Mouse (Mus musculus) erythroblast, adult 5-6 weeks (primary cell): ENCODE results near the gene Npw. TPM values are rescaled to one million over a fixed set of nuclear protein-coding genes. Genes with fewer than 3 reads are reported as not detected.

Source experiments
- ATAC-seq: replicated peaks from 2 replicates; pipeline ENCODE4 v1.8.0; 2016; ENCODE audit warnings: moderate number of reproducible peaks, mild to moderate bottlenecking, moderate TSS enrichment, inconsistent platforms; ENCODE audit not compliant: poor library complexity, low FRiP score, severe bottlenecking
- total RNA-seq, 2 experiments: library from RNA; stranded (forward) in 1 of 2; stranded (reverse) in 1 of 2; fragments of 150-400 nt in 1 of 2; fragments of 200-764, 138-1000 nt in 1 of 2; gene quantifications; 2 replicates each; pipeline versions ENCODE4 v1.2.3 to v1.2.4; 2015 to 2017; ENCODE audit warnings: low replicate concordance in 2 of 2

Npw gene
- total RNA-seq, 2 experiments from 2014 or later = not detected

DNA sequence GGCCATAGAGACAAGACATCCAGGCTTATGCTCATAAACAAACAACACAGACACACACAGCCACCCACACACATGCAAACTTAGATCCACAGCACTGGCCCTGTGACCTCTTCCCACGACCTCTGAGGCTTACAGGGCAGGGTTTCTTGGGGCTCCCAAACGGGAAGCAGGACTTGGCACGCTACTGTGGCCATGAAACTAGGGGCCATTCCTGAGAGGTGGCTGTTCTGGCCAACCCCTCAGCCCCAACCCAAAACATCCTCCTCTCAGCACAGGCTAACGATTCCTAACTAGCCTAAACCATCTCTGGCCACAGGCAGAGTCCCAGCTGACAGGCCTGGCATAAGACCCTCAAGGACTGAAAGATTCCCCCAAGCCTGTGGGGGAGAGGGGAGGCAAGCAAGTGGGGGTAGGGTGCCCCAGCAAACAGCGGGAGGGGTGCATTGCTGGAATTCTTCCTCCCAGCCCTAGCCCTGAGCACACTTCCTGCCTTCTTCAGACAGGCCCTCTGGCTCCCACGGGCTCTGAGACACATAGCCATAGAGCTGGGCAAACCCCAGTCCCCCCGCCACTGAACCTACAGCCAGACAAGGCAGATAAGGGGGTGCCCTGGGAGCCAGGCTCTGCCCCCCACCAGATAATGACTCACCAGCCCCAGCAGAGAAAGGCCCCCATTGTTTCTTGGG is 14.1 kb downstream of the Npw start:
- no peak for ATAC-seq

DNA sequence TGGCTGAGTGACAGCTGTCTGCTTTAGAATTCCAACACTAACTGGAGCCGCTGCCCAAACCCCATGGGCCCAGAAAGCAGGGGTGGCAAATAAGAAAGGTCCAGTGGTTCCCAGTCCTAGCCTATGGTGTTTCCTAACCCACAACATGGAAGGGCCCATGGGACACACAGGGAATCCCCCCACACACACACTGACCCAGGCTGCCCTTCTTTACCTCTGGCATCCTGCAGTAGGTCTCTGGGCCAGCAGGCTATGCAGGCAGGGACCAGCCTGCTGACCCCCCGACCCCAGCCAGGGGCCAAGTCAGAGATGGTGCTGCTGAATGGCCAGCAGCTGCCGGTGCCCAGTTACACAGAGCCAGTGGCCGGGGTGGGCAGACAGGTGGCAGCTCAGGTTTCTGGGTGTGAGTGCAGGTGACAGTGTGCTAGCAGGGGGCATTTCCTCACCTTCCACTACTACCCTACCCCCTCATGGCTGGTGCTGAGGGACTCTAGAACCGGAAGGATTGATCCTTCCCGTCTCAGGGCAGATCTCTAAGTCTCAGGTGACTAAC is 15.4 kb downstream of the Npw start:
- ATAC-seq = no peak

DNA sequence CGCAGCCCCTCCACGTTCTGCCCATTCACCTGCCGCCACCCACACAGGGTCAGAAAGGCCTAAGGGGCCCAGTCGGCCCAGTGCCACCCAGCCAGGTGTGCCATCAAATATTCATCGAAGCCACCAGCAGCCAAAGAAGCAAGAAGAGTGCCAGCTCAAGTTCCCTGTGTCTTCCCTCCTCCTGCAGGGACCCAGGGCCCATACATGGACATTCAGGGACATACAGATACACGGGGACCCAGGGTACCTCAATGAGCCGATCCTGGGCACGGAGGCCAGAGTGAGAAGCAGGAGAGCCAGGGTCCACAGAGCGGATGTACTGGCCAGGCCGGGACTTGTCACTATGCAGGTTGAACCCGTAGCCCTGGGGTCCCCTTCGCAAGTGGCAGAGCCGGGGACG is 16.3 kb downstream of the Npw start:
- ATAC-seq = no peak

DNA sequence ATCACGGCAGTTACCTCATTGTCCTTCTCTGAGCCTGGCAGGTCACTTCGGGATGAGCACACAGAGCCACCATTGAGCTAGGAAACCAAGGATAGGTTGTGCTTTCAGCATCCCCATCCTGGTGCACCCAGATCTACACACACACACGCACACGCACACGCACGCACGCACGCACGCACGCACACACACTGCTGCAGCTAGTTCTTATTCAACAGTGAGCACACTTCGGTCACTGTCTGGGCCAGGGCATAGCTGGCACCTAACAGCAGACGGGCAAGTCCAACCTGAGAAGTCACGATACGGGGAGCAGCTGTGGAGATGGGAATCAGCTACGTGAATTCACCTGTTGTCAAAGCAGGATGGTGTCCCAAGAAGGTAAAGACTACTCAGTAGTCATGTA is 17.7 kb downstream of the Npw start:
- ATAC-seq = no peak

DNA sequence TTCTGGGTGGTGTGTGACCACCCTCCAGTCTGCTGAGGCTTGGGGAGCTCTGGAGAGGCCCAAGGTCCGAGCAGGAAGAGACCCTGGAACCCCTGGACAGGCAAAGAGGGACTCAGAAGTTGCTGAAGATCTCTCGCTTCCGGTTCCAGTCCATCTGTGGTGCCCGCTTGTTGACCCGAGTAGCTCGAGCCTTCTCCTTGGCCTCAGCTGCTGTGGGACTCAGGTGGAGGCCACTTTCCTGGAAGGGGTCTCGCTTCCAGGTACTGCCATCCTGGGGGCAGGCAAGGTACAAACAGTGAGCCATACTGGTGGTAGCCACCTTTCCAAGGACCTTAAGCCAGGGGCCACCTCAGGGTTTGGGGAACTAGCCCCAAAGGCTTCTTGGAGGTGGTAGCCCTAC is 18.1 kb downstream of the Npw start:
- ATAC-seq = no peak

DNA sequence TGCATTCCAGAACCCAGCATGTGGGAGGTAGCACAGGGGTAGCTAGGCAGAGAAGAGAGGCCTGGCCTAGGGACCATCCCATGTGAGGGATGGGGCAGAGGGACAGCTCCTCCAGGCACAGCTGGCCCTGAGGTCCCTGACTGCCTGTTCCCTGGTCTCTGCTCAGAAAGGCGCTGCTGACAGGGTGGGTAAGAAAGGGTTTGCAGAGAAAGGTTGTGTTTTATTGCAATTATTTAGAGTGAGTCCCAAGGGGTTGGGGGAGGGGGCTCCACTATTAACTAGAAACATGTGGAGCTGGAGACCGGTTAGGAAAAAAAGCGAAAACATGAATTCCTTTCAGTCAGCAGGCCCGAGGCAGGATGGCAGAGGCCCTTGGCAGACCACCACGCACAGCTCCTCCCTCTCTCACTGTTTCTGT is 18.7 kb downstream of the Npw start:
- no peak for ATAC-seq

DNA sequence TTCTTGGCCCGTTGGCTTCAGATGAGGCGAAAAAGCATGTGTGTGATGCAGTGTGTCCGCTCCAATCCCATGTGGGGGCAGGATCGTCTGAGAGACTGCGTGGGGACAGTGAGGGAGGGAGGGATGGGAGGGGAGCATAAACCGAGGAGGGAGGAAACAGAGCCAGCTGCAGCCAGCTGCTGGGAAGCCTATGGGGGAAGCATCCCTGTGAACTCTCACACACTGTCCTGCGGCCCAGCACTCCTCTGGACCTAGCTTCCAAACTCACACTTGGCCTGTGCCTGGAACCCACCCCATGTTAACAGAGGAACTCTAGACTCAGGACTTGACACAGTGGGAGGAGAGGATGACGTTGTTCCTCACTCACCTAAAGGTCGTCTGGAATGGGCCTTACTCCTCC is 19.4 kb downstream of the Npw start:
- no peak for ATAC-seq

DNA sequence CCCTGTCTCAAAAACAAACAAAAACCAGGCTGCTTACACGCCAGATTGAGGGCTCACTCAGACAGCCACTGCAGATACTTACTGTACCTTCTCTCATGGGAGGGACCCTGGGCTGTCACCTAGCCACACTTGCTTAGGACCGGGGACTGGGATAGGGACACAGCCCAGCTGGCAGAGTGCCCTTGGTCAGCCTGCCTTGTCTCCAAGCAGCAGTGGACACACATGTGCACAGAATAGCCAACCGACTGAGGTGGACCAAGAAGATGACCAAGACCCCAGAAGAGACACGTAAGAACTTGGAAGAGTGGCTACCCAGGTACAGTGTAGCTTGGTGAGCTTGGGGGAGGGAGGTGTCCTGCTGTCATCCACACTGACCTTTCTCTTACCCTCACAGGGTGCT is 20.0 kb downstream of the Npw start:
- no peak for ATAC-seq

DNA sequence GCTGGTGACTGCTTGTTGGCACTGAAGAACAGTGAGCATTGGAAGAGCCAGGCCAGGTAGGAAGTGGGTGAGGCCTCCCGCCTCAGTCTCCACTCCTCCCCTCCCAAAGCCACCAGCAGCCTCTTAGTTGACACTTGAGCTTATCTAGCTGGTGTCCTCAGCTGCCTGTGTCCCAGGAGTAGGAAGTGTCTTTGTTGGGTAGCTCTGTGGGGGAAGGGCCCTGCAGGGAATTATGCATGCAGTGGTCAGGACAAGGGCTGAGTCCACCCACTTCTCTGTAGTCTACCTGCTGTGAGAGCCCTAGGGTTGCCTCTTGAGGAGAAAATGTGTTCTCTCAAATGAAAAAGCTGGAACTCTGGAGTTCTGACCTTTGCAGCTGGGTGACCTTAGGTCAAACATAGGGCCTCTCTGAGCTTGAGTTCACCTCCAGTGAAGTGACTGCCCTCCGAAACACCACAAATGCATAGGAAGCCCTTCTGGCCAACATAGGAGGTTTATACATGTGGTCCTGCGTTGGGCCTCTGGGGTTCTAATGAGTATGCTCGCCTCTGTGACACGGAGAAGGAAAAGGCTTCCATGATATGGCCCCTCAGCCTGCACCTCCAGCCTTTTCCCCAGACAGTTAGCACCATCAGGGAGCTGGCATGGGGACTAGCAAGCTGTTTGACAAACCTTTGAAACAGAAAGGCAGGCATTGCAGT is 21.3 kb downstream of the Npw start:
- ATAC-seq = no peak

DNA sequence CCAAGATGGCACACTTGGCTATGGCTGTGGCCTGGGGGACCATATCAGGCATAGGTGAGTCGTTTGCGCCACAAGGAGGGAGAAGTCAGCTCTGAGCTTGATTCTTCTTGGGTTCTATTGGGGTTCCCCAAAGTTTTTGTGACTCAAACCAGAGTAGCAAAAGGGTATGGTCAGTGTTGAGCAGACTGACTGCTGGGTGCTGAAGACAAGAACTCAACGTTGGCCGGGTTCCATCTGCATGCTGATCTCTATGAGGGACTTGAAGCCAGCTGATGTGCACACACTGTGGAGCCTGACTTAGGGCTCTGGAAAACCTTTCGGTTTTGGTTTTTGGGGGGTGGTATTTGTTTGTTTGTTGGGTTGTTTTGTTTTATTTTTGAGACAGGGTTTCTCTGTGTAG is 22.6 kb downstream of the Npw start:
- no peak for ATAC-seq

DNA sequence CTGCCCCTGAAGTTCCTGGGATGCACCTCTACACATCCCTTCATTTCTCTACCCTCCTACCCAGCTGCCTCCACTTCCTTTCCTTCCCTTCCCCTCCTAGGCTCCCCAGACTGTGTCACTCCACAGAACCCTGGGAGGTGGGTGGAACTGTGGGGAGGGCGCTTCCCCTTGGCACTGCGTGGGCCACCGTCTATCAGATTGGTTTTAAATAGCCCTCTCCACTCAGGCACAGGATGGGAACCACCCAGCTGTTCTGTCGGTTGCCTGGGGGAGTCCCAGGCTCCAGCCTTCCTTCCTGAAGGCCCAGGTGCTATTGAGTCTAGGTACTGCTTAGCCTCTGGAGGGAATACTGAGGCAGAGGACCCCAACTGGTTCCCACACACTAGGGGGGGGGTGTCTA is 23.2 kb downstream of the Npw start:
- ATAC-seq = no peak

DNA sequence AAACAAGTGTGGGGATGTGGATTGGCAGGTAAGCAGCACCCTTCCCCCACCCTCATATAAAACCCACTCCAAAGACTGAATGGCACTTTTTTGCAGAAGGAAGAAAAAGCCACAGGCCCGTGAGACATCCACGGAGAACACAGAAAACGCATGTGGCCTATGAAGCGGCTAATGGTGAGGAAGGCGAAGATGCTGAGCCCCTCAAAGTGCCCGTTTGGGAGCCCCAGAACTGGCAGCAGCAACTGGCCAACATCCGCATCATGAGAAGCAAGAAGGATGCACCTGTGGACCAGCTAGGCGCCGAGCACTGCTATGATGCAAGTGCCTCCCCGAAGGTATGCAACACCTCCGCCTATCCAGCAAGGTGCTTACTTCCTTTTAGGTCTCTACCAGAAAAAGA is 24.4 kb downstream of the Npw start:
- ATAC-seq = no peak

DNA sequence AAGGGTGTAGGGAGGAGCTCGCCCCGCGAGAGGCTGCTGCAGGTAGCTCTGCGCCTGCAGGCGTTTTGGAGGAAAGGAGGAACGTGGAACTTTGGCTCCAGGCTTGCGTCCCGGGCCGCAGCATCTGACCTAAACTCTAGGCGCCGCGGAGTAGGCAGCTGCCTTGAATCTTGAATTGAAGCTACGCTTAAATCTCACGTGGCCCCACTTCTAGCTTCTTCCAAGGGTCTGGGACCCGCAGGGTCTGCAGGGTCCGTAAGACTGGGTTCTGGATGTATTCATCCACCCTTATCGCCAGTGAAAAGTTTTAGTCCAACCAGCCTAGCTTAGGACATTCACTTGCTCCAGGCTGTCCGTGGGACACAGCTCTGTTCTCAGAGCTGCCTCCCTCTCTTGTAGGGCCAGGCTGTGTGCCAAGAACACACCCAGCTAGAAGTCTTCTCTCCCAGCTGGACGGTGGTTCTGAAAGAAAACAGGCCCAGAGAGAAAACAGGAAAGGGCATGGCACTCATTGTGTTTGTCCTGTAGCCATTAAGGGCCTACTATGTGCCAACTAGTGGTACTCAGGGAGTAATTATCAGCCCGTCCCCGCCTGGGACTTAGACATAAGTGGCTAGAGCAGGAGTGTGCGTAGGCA is 25.3 kb downstream of the Npw start:
- ATAC-seq = peak; percentile 40

DNA sequence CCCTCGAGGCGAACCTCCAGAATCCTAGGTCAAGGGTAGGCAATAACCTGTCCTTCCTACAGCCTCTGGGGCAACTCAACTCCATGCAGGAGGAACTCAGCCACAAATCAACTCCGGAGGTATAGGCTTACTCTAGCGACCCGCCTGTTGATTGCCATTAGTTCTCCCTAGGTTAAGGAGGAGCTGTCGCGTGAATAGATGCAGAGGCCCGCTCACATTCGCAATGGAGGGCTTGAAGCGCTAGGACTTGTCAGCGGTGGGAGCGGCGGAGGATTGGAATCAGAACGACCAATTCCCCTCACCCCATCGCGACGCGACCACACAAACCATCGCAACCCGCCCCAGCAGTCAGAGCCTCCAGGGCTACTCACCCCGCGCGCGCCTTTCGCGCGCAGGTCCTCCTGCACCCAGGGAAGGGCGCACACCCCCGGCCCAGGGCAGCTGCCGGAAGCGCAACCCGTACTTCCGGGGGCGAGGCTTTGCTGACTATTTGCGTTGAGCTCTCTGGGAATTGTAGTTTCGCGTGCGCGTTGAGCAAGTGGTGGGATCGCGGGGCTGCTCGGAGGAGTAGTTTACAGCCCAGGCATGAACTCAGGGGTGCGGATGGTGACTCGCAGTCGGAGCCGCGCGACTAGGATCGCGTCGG is 26.0 kb downstream of the Npw start, which contains the start of the genes Tsc2 and Nthl1:
Tsc2 (minus strand) TSS at position 464 of the 646 bp plus-strand sequence.
Nthl1 (plus strand) TSS at position 514 of the 646 bp plus-strand sequence.
- ATAC-seq = peak; percentile 62

DNA sequence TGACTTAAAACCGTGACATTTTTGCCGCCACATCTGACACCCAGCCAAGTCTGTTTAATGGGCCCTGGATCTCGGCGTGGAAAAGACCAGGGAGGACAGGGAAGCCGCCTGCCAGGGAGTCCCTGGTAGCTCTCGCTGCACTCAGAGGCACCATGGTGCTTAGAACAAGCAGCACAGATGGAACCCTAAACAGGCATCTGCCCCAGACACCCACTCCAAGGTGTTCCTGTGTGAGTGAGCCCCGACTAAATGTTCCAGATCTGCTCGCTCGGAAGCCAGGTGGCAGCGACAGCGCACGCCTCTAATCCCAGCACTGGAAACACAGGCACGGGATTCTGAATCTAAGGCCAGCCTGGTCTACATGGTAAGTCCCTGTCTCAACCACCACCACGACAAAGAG is 28.2 kb downstream of the Npw start:
- ATAC-seq = no peak

DNA sequence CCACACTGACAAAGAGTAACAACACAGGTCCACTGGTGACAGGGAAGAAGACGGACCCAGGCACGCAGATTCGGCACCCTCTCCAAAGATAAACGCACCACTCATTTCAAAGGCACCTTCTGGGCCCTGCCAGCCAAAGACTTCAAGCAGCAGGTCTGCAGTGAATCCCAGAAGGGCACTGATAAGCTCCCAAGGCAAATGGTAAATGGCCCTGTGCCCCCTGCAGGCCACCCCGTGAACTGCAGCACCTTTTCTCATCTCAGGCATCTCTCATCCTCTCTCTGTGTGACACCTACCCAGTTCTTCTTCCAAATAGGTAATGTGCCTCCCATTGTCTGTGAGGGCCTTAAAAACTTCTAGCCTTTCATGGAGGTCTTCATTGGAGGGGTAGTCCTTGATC is 29.6 kb downstream of the Npw start:
- peak; percentile 84 for ATAC-seq

DNA sequence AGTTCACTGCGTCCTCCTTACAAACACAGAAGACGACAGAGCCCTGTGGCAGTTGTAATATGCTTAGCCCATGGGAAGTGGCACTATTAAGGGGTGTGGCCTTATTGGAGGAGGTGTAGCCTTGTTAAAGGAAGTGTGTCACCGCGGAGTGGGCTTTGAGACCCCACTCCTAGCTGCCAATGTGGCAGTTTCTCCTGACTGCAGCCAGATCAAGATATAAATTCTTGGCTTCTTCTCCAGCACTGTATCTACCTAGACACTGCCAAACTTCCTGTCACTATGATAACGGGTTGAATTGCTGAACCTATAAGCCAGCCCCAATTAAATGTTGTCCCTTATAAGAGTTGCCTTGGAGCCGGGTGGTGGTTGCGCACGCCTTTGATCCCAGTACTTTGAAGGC is 32.8 kb downstream of the Npw start:
- ATAC-seq = no peak

DNA sequence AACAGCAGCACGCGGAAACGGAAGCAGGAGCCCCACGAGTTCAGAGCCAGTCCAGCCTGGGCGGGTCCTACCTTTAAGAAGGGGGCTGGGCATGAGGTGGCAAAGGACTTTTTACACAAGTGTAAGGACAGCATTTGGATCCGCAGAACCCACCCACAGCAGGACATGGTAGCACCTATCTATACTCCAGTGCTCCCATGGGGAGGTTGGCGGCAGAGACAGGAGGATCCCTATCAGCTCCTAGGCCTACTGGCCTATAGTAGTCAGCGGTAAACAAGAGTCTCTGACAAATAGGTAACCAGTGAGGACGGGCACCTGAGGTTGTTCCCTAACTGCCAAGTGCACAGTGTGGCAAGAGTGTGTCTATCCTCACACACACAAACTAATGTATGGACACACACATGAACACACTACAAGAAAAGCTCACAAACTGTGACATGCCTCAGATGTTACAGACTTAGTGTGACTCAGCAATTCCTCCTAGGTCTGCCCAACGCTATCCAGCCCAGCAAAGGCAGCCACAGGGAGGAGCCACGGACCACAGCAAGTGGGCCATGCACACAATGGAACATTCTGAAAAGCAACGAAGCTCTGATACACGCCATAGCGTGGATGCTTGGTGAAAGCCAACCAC is 40.6 kb downstream of the Npw start:
- peak; percentile 90 for ATAC-seq

DNA sequence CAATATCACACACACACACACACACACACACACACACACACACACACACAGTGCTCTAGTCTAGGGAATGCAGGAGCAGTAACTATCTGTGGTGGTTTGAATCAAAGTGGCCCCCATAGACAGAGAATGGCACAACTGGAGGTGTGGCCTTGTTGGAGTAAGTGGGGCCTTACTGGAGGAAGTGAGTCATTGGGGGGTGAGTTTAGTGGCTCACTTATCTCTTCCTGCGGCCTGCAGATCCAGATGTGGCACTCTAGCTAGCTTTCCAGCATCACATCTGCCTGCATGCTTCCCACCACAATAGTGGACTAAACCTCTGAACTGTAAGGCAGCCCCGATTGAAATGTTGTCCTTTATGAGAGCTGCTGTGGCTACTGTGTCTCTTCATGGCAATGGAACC is 47.5 kb downstream of the Npw start:
- no peak for ATAC-seq

DNA sequence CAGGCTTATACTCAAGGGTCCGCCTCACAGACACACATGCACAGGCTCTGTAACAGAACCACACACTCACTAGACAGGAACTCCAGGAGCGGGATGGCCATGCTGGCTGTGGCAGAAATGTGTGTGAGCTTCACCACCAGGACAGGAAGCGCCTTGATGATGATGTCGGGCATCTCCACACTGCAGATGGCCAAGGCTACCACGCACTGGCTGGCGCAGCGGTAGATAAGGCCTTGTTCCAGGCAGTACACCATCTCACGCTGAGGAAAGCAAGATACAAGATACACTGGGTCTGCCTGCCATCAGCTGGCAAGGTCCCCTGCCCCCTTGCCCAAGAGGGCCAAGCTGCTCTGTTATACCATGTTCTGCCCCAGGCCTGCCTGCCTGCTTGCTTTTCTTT is 49.4 kb downstream of the Npw start:
- peak; percentile 86 for ATAC-seq
